Mouse (Mus musculus) layer of hippocampus, adult 18-20 months (tissue): ENCODE results near the gene Necap2. TPM values are rescaled to one million over a fixed set of nuclear protein-coding genes. Genes with fewer than 3 reads are reported as not detected.
A peak's percentile ranks its signal among the peaks of the same experiment; 100 is the strongest.

Experiments
- DNase-seq, 2 experiments: peaks; one replicate each; pipeline ENCODE4 v3.0.0; 2022; ENCODE audit warnings: low spot score in 2 of 2
- total RNA-seq, 2 experiments: library from RNA; stranded (reverse); gene quantifications; 2 replicates each; pipeline ENCODE4 v1.2.3; 2021

The Necap2 gene
- total RNA-seq, 2 experiments from 2014 or later, result 36.6 to 42.8 TPM

DNA sequence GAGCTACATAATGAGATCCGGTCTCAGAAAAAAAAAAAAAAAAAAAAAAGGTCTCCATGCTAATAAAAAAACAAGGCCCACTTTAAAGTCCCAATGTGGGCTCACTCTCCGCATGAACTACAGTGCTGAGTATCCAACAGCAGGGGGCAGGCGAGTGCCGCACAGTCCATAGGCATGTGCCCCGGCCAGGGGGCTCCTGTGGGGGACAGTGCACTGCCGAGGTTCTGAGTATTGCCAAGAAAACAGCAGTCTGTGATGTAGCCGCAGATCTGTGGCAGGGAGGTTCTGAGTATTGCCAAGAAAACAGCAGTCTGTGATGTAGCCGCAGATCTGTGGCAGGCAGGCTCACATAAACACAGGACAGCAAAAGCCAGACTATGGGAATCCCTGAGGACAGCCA, 33.3 kb downstream of the Necap2 start:
- no peak for DNase-seq

DNA sequence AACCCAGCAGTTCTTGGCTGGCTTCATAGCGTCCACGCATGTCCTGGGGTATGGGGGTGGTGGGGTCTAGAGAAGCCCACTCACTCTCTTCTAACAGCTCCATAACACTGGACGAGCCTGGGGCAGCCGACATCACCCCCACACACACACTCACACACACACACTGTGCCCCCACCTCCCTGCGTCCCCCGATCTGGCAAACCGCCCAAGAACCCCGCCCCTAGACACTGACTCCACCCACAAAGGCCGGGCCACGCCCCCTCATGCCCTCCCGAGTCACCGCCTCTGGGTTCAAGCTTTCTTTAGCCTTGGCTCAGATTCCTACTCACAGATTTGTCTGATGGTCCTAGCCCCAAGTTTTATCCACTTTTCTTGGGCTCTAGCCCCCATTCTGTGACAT, 37.0 kb downstream of the Necap2 start:
- no peak for DNase-seq

DNA sequence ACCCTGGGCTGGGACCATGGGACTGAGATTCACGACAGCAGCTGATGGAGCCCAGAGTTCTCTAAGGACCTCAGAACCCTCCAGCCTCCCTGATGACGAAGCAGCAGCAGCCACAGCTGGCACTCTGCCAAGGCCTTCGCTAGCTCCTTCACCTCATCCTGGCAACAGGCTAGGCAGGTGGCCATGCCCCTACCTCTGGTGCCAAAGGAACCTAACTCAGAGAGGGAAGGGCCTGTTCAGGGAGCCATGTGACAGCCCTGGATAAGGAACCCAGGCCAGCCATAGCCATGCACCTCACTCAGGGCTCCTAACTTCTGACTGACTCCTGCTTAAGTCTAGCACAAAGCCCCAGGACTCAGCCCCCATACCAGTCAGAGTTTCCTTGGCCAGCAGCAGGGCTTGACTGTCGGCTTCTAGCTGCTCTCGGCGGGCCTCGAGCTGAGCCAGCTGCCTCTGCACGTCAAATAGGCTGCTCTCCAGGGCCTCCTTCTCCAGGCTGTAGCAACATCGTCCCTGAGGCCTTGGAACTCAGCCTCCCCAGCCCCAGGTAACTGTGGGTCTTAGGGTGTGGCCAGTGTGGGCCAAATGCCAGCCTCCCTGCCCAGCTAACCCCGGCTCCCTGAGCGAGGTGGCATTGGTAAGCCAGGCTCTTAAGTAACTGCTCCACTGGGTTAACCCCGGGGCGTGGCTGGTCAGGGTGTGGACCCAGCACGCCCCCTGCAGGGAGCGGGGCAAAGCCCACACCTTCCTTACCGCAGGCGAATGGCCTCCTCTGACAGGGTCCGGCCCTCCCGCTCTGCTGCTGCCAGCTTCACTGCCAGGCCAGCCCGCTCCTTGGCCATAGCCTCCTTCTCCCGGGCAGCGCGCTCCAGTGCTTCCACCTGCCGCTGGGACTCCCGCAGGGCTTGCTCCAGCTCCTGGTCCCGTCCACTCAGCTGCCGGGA, 44.3 kb downstream of the Necap2 start:
- DNase-seq, result no peak

DNA sequence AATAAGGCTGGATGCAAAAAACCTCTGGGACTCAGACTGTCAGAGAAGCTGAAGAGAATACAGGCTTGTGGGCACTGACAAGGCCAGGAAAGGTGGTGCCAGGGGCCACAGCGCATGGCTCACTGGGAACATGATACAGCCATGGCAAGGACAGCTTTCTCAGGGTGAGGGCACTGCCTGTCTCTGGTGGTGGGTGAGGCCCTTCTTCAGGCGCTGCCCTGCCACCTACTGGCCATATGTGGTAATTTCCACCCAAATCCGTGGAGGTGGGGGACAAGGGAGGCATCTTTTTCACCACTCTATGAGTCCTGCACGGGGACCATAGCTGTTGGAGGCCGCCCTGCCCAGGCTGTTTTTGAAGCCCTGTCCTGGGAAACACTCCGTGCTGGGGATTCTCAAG, 46.4 kb downstream of the Necap2 start:
- peak; percentile 72 to 84 for DNase-seq

DNA sequence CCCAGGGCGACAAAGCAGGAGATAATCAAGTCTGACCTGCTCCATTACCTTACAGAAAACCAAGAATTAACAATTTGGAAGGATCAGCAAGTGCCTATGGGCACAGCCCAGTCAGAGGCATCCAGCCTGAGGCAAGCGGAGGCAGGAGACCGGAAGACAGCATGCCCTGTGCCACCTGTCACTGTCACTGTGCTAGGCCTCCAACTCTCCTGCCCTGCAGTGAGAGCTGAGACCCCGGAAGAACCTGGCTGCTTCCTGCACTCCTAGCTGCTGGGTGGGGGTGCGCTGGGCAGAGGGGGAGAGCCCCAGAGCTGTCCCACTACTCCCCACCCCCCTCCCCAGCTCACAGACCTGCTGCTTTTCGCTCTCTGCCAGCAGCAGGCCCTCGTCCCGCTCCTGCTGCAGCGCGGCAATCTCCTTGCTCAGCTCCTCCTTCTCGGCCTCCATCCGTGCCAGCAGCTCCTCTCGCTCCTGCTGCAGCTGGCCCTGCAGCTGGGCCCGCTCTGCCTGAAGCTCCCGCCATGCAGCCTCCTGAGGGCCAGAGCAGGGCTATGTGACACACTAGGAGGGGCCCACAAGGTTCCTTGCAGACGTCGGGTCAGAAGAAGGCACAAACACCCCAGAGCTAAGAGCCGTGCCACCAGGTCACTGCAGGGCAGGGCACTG, 47.5 kb downstream of the Necap2 start:
- no peak for DNase-seq

DNA sequence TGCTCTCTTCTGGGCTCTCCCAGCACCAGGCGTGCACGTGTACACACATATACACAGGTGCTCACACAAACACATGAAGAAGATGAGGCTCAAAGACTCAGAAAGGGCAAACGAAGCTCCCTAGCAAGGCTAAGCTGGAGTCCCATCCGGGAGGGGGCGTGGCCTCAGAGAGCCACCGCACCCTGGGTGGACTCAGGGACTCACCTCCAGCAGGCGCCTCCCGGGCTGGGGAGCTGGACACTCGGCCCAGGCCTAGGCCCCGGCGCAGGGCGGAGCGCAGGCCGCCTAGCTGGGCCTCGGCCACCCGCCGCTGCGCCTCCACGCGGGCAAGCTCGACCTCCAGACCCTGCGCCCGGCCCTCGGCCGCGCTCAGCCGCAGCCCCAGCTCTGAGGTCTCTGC, 53.2 kb downstream of the Necap2 start:
- no peak for DNase-seq

DNA sequence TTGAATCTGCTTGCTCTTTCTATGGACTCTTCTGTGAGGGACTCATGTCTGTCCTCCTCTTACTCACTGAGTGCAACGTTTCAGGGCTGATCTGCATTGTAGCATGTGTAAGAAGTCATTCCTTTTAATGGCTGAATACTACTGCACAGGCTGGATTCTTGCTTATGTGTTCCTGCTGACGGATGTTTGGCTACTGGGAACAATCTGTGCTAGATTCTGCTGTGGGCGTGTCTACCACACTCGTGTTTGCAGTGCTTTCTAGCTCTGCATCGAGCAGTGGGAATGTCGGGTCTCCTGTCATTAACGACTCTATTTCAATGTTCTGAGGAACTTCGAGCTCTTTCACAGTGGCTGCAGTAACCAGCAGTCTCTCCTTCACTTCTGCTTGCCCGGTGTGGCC, 54.1 kb downstream of the Necap2 start:
- DNase-seq, result peak in 1 of 2 experiments; percentile 67

DNA sequence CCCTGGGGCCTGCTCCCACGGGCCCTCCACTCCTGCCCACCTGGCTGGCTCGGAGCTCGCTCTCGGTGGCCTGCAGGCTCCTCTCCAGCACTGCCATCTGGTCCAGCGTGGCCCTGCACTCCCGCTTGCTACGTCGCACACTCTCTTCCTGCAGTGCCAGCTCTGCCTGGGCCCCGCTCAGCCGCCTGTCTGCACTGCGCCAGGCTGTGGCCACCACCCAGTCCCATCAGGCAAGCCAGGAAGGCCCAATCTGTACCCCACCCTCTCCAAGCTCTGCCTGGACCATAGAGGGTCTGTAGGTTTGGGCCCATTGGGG, 56.6 kb downstream of the Necap2 start:
- DNase-seq, result no peak

DNA sequence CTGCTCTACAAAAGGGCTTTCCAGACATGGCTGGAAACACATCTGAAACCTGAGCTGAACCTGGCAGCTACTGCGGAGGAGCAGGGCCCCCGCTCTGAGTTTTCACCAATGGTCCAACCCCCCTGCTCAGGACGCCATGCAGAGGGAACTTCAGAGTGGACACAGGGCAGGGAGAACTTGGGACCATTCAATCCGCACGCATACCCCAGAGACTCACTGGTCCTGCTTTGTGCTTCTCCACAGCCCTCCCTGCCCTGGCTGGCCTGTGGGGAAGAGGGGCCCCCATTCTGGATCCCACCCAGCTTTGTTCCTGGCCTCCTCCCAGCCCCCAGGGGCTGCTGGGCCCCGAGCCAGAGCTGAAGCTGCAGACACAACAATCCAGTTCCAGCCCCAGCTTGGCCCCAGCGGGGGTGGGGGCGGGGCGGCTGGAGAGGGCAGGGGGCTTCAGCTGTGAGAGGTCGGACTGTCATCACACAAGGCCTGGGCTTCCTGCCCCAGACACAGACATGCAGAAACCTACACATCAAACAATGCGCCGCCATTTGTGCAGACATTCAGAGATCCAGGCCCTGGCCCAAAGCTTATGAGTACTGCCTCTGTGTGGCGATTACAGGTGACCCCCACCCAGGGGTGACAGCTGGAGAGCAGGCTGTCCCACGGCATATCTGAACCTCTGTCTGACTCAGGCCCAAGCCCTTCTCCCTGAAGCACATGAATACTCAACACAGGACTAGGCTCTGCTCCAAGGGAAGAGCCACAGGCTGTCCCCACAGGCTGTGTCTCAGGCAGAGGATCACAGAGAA, 57.1 kb downstream of the Necap2 start:
- no peak for DNase-seq

DNA sequence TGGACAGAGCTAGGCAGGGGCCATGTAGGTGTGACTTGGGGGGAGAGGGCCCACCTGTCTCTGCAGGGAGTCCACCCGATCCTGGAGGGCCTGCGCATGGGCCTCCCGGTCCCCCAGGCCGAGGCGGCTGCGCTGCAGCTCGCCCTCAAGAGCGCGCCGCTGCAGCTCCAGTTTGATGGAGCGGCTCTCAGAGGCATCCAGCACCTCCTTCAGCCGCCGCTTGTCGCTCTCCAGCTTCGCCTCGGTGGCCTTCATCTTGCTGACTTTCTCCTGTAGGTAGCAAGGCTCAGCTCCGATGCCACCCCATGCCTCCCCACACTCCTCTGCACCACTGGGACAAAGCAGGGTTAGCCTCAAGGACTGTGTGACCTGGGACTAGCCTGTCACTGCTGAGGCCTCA, 57.9 kb downstream of the Necap2 start:
- DNase-seq, result no peak

DNA sequence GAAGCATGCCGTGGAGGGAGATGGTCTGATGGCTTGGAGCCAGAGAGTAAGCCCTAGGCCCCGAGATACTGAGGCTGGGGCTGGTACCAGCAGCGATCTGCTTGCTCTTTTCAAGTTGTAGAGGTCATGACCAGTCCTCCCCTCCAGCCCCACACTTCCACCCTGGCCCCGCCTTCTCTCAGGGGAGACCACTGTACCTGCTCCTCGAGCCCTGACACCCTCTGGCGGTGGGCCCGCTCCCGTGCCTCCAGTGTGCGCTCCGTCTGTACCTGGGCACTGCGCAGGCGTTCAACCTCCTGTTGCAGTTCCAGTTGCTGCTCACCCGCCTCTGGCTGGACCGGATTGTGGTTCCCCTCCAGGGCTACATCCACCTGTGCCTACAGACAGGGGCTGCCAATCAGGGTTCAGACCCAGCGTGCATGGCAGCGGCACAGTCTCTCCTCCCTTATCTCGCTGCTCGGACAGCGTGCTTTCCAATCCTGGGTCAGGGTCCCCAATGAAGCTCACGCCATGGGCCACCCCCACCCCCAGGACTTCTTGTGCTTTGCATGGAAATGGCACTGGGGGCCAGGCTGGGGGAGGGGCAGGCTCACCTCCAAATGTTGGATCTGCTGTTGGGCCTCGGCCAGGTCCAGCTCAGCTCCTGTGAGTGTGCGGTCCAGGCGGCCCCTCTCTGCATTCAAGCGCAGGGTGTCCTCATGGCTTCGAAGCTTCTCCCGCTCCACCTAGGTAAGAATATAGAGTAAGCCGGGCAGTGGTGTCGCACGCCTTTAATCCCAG, 60.3 kb downstream of the Necap2 start:
- no peak for DNase-seq

Other genes with a start within 250 kb of the Necap2 start
- not detected for gene Padi1, start 232.6 kb downstream of the Necap2 start, total RNA-seq
- 10 to 100 TPM; 25.0 to 27.3 TPM for gene Padi2, start 172.0 kb downstream of the Necap2 start, total RNA-seq
- gene Sdhb, start 117.2 kb downstream of the Necap2 start, total RNA-seq, result 100 to 1,000 TPM; 183 to 190 TPM
- gene Atp13a2, start 91.5 kb downstream of the Necap2 start, total RNA-seq, result 100 to 1,000 TPM; 151 to 157 TPM
- 1 to 10 TPM; 3.4 to 4.5 TPM for gene Mfap2, start 67.9 kb downstream of the Necap2 start, total RNA-seq
- gene Crocc, start 17.8 kb downstream of the Necap2 start, total RNA-seq, result 10 to 100 TPM; 54.5 to 67.0 TPM
- under 1 TPM in 1 of 2 experiments, not detected in 1; 0.35 TPM for gene Spata21, start 10.0 kb upstream of the Necap2 start, total RNA-seq
- gene Szrd1, start 61.4 kb upstream of the Necap2 start, total RNA-seq, result 10 to 100 TPM; 58.5 to 61.0 TPM
- gene Fbxo42, start 69.6 kb upstream of the Necap2 start, total RNA-seq, result 10 to 100 TPM; 23.2 to 24.4 TPM
- gene Rsg1, start 135.6 kb upstream of the Necap2 start, total RNA-seq, result 1 to 10 TPM; 3.0 to 4.5 TPM
- 10 to 100 TPM; 19.3 to 19.9 TPM for gene Arhgef19, start 161.1 kb upstream of the Necap2 start, total RNA-seq
- 1 to 10 TPM in 1 of 2 experiments, under 1 TPM in 1; 0.99 to 1.4 TPM for gene Epha2, start 222.9 kb upstream of the Necap2 start, total RNA-seq